Mouse (Mus musculus) liver, embryonic 14.5 days (tissue): ENCODE data around the gene Mink1. TPM values are rescaled to one million over a fixed set of nuclear protein-coding genes. Genes with fewer than 3 reads are reported as not detected.

Experiments used
- ATAC-seq: fragments of 200-750 bp; cut with Nextera tagmentation; 2 replicates; pipeline ENCODE4 v1.8.0; 2017; ENCODE audit warnings: moderate number of reproducible peaks, mild to moderate bottlenecking, moderate library complexity; ENCODE audit not compliant: insufficient read depth
- DNase-seq, 3 experiments: peaks; one replicate each; pipeline ENCODE4 v3.0.0-alpha.2; 2012 to 2013; ENCODE audit warnings: low read depth in 3 of 3, low spot score in 3 of 3
- H3K27ac ChIP-seq: fragments of 300-500 bp; sonication (generic); 2 replicates; pipeline ENCODE4 v1.5.1; 2014; ENCODE audit warnings: moderate library complexity, mild to moderate bottlenecking, control low read depth, inconsistent platforms
- H3K27me3 ChIP-seq: fragments of 300-500 bp; sonication (generic); 2 replicates; pipeline ENCODE4 v1.6.1; 2014; ENCODE audit warnings: mild to moderate bottlenecking, low read length, moderate library complexity; ENCODE audit not compliant: control insufficient read depth, insufficient read depth
- H3K36me3 ChIP-seq: fragments of 300-500 bp; sonication (generic); replicated peaks from 2 replicates; pipeline ENCODE4 v1.6.1; 2014; ENCODE audit warnings: low read depth; ENCODE audit not compliant: control insufficient read depth, insufficient read depth
- H3K4me1 ChIP-seq, 2 experiments: fragments of 200-500 bp in 1 of 2; fragments of 300-500 bp in 1 of 2; sonication (generic) in 1 of 2; replicated peaks; 2 replicates each; pipeline ENCODE4 v1.6.1; 2012 to 2014; ENCODE audit warnings: antibody characterized with exemption in 1 of 2, inconsistent platforms in 1 of 2, low read length in 1 of 2; ENCODE audit not compliant: control insufficient read depth in 2 of 2, insufficient read depth in 2 of 2
- H3K4me2 ChIP-seq: fragments of 300-500 bp; sonication (generic); 2 replicates; pipeline ENCODE4 v1.6.1; 2014; ENCODE audit warnings: low read depth, mild to moderate bottlenecking, control low read depth, moderate library complexity
- H3K4me3 ChIP-seq, 2 experiments: fragments of 200-500 bp in 1 of 2; fragments of 300-500 bp in 1 of 2; sonication (generic) in 1 of 2; 2 replicates each; pipeline ENCODE4 v1.5.1; 2012 to 2014; ENCODE audit warnings: low read depth in 2 of 2, low read length in 2 of 2, mild to moderate bottlenecking in 2 of 2, control low read depth in 1 of 2, inconsistent platforms in 1 of 2, moderate library complexity in 1 of 2; ENCODE audit not compliant: insufficient read depth in 1 of 2
- H3K9ac ChIP-seq: fragments of 300-500 bp; sonication (generic); replicated peaks from 2 replicates; pipeline ENCODE4 v1.6.1; 2014; ENCODE audit warnings: mild to moderate bottlenecking, control low read depth, moderate library complexity
- H3K9me3 ChIP-seq: fragments of 300-500 bp; sonication (generic); 2 replicates; pipeline ENCODE4 v1.6.1; 2016; ENCODE audit warnings: low read length, mixed read lengths; ENCODE audit not compliant: control insufficient read depth
- CTCF ChIP-seq: IDR thresholded peaks from 2 replicates; pipeline ENCODE4 v1.5.1; 2016; ENCODE audit warnings: antibody characterized with exemption, low read depth, control low read depth
- EP300 ChIP-seq: IDR thresholded peaks from 2 replicates; pipeline ENCODE4 v1.6.1; 2016; ENCODE audit warnings: antibody characterized with exemption, low read depth
- WGBS: fragments of 180-500 bp; shearing (Covaris S2); extraction: QIAGEN DNeasy Blood & Tissue Kit; methylation state at CpG from one replicate; pipeline ENCODE4 v1.1.7; 2014; ENCODE audit not compliant: insufficient replicate concordance; 5-methylcytosine and 5-hydroxymethylcytosine counted together
- polyA plus RNA-seq, 2 experiments: library from polyadenylated mRNA; depleted of rRNA in 1 of 2; stranded (reverse) in 1 of 2; unstranded in 1 of 2; fragments of >200 nt; fragmentation: Nextera tagmentation in 1 of 2; extraction: Ambion mirVana in 1 of 2; gene quantifications; 2 replicates each; pipeline versions ENCODE4 v1.2.1 to v1.2.3; 2012 to 2014

The Mink1 gene
- polyA plus RNA-seq, 2 experiments: 3.7 to 14.1 TPM

DNA sequence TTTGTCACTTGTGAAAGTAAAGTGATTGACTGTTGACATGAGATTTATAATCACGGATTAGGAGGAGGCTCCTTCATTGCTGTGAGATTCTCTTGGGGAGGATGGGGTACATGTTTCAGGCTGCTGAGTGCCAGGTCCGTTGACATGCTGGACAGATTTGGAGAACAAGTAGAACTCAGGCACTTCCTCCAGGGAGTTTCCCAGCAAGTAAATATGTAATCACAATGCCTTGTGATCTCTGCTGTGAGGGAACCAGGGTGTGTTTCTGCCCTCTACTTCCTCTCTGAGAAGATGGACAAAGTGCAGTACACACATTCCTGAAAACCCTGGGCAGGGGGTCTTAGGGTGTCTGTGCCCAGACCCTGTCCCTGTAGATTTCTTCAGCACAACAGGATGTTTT is 33.0 kb downstream of the Mink1 start:
- no peak for ATAC-seq
- no peak overlapping the region for H3K4me3 ChIP-seq
- no peak for DNase-seq
- H3K36me3 ChIP-seq: no peaks in the 10 kb centered on the region
- no peak overlapping the region for H3K9ac ChIP-seq
- H3K4me2 ChIP-seq: no peak overlapping the region
- H3K9me3 ChIP-seq: no peaks in the 10 kb centered on the region
- 32% methylated on average over 2 of the region's 2 CpGs for WGBS
- H3K4me1 ChIP-seq: peaks cover 0 to 19% of the 10 kb centered on the region in 2 experiments; a peak in 2 of 4 replicates
- no peaks in the 10 kb centered on the region for H3K27me3 ChIP-seq
- H3K27ac ChIP-seq: no peak overlapping the region
- TF ChIP-seq CTCF: no peak
- TF ChIP-seq EP300: no peak

DNA sequence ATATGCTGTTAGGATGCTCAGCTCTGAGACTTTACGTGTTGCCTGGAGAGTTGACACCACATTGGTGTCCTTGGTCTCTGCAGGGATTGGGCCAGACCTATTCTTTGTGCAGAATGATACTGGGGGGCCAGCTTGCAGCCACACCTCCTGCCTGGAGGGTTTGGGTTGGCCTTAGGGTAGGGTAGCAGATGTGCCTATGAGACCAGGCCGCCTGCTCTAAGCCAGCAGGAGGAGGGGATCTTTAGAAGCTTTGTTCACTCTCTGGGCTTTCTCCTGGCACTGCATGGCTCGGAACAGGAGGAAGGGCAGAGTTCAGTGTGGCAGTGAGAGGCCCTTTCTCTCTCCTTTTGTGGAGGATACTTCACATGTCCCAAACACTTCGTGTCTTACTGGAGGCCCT is 33.4 kb downstream of the Mink1 start:
- Histone ChIP-seq H3K27ac (no peak overlapping the region), H3K9ac (no peak overlapping the region), H3K4me2 (no peak overlapping the region)

DNA sequence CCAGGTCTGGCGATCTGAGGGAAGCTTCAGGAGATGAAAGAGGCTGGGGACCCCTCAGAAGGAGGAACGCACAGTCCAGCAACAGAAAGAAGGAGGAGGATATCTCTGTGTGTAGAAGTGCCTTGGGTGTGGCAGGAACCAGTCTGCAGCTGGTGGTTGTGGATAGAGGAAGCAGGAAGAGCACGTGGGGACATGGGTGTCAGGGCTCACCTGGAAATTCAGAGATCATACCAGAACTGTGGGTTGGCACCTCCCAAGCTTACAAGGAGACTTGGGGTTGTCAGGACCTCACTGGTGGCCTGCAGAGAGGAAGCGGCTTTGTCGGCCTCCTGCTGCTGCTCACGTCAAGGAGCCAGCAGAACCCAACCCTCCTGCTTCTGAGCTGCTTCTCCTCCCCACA is 34.6 kb downstream of the Mink1 start:
- Histone ChIP-seq H3K9me3 (no peaks in the 10 kb centered on the region), H3K36me3 (no peaks in the 10 kb centered on the region), H3K27me3 (no peaks in the 10 kb centered on the region), H3K27ac (no peak overlapping the region), H3K4me2 (no peak overlapping the region), H3K9ac (no peak overlapping the region), H3K4me1 (peaks cover 0 to 14% of the 10 kb centered on the region in 2 experiments; a peak in 2 of 4 replicates), H3K4me3 (no peak overlapping the region)
- DNase-seq: no peak
- WGBS: 12% methylated on average over 6 of the region's 6 CpGs
- ATAC-seq: peak; percentile 50; the same call in 1 of the 2 replicates
- TF ChIP-seq EP300: no peak
- TF ChIP-seq CTCF: no peak

More for the DNA sequence above, 33.4 kb downstream of the Mink1 start:
- DNase-seq (no peak), ATAC-seq (no peak)
- Histone ChIP-seq H3K9me3 (no peaks in the 10 kb centered on the region), H3K4me1 (peaks cover 0 to 19% of the 10 kb centered on the region in 2 experiments; a peak in 2 of 4 replicates), H3K27me3 (no peaks in the 10 kb centered on the region), H3K36me3 (no peaks in the 10 kb centered on the region), H3K4me3 (no peak overlapping the region)
- TF ChIP-seq EP300: no peak
- 65% methylated on average over 4 of the region's 4 CpGs for WGBS

DNA sequence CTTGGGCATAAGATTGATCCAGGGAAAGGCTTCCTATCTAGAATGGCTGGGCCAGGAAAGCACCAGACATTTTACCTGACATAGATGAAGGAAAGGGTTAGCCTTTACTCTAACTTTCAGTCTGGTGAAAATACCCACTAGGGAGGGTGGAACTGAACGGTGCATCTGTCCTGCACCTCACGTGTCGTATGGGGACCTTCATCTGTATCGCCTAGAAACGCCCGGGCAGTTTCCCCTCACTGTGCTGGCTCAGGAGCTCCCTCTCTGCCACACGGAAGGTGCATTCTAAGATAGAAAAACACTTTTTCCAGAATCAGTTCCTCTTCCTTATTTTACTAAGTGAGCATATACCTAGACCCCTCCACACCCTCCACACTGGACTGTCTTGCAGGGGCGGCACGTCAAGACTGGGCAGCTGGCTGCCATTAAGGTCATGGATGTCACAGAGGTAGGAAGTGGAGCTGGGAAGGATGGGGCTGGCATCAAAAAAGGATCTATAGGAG is 35.8 kb downstream of the Mink1 start:
- no peak for TF ChIP-seq EP300
- no peak for TF ChIP-seq CTCF
- no peak for ATAC-seq
- no peaks in the 10 kb centered on the region for H3K36me3 ChIP-seq
- H3K27me3 ChIP-seq: no peaks in the 10 kb centered on the region
- peaks cover 0 to 13% of the 10 kb centered on the region in 2 experiments; a peak in 2 of 4 replicates for H3K4me1 ChIP-seq
- H3K4me3 ChIP-seq: no peak overlapping the region
- no peak overlapping the region for H3K9ac ChIP-seq
- no peak for DNase-seq
- H3K9me3 ChIP-seq: no peaks in the 10 kb centered on the region
- no peak overlapping the region for H3K4me2 ChIP-seq
- 78% methylated on average over 9 of the region's 9 CpGs for WGBS
- no peak overlapping the region for H3K27ac ChIP-seq

DNA sequence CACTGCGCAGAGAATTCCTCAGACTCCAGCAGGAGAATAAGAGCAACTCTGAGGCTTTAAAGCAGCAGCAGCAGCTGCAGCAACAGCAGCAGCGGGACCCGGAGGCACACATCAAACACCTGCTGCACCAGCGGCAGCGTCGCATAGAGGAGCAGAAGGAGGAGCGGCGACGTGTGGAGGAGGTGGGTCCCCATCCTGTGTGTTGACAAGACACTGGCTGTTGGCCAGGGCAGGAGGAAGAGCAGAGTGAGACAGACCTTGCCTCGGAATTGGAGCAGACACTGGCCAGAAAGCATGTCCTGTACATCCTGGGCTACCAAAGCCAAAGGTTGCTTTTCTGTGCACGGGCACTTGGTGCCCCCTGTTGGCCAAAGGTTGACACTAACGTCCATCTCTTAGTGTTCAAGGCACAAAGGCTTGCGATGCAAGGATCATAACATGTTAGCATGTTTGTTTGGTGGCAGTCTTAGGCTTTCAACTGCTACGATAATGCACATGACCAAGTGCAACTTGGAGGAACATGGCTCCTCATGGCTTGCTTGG is 42.4 kb downstream of the Mink1 start:
- DNase-seq (peak; percentile 31 to 47 (median 46)), ATAC-seq (no peak)
- Histone ChIP-seq H3K4me1 (no peaks in the 10 kb centered on the region), H3K36me3 (peaks cover 5% of the 10 kb centered on the region; the same call in 1 of the 2 replicates), H3K27me3 (no peaks in the 10 kb centered on the region), H3K9me3 (no peaks in the 10 kb centered on the region), H3K27ac (no peak overlapping the region), H3K9ac (no peak overlapping the region), H3K4me2 (no peak overlapping the region), H3K4me3 (no peak overlapping the region)
- WGBS: 64% methylated on average over 14 of the region's 14 CpGs
- peak; percentile 95 for TF ChIP-seq CTCF
- no peak for TF ChIP-seq EP300
